Mouse (Mus musculus): ENCODE data around the gene Lrfn1.

DNA sequence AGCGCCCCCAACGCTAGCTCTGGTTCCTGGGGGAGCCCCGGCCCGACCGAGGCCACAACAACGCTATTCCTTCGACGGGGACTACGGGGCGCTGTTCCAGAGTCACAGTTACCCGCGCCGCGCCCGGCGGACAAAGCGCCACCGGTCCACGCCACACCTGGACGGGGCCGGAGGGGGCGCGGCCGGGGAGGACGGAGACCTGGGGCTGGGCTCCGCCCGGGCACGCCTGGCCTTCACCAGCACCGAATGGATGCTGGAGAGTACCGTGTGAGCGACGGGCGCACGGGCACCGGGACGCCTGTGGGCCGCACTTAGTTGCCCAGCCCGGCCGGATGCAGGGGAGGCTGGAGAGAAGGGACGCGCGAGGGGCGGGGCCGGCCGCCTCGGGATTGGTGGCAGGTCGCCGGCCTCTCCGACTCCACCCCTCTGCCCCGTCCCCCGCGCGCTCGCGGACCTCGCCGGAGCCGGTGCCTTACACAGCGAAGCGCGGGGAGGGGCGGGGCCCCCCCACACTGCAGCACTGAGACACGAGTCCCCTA lies 15.5 kb downstream of the Lrfn1 start:
- TF ChIP-seq CTCF (IDR thresholded peaks at IDR 0.05; ENCODE audit: low read depth): no peak
- TF ChIP-seq EP300 (IDR thresholded peaks at IDR 0.05; ENCODE audit: low read depth): no peak
